Mouse (Mus musculus) left cerebral cortex, postnatal 10 days (tissue): ENCODE measurements around the gene Fut8. TPM values are rescaled to one million over a fixed set of nuclear protein-coding genes. Genes with fewer than 3 reads are reported as not detected.
"Not testable (repeated sequence)": the region's sequence is repeated elsewhere in the genome, so short reads cannot be mapped to it uniquely, and the experiment has no call there.

Experiments
- DNase-seq, 2 experiments: peaks; one replicate each; pipeline ENCODE4 v3.0.0; 2021 to 2022; ENCODE audit warnings: low spot score in 2 of 2, mixed read lengths in 1 of 2; ENCODE audit errors: extremely low spot score in 1 of 2
- intact Hi-C: fragments of 180-260 bp; cut with DNase I; formaldehyde crosslinking; loops from one replicate; pipeline ENCODE4 v1.15.1; 2025
- total RNA-seq, 2 experiments: library from RNA; stranded (reverse); gene quantifications; 2 replicates each; pipeline ENCODE4 v1.2.3; 2021

The Fut8 gene
- total RNA-seq, 2 experiments from 2014 or later, result 82.3 to 91.0 TPM

DNA sequence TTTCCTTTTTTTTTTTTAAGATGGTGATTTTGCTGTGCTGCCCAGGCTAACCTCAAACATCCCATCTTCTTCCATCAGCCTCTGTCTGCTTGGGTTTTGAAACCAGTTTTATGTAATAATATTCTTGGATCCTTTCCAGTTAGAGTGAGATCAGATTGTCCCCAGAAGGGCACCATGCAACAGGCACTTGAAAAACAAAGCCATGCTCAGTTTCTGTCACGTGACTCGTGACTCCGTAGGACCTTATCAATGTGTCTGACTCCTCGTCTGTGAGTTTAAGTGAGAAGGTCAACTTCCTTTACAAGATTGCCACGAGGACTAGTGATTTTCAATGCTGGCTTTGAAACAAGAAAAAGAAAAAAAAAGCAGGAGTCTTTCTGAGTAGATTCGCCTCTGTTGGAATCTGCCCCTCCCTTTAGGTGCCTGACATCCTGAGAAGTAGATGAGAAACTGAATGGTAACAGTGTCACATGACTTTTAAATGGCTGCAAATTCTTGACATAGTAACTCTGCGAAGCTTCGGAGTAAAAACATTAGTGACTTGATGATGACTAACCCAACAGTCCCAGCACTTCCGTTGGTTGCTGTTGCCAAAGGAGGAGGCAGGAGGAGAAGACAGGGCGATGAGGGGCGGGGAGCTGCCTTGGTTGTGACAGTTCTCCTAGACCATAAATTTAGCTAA, 21.3 kb upstream of the Fut8 start:
- DNase-seq, result no peak
- intact Hi-C loops, result no loop called here

DNA sequence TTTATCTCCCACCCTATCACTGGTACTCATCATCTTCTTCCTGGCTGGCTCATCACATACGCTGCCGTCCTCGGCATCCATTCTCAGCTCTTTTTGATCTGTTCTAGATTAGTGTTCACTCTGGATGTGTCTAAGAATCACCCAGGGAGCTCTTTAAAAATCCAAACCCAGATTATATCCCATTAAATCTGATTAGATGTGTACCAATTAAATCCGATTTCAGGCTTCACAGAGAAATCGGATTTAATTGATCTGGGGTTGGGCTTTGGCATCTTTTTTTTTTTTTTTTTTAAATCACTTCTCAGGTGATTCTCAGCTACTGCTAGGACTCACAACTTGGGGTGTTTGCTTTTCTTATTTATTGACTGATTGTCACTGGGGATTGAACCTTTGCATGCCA, 17.3 kb upstream of the Fut8 start:
- DNase-seq, result no peak
- intact Hi-C loops, result no loop called here

DNA sequence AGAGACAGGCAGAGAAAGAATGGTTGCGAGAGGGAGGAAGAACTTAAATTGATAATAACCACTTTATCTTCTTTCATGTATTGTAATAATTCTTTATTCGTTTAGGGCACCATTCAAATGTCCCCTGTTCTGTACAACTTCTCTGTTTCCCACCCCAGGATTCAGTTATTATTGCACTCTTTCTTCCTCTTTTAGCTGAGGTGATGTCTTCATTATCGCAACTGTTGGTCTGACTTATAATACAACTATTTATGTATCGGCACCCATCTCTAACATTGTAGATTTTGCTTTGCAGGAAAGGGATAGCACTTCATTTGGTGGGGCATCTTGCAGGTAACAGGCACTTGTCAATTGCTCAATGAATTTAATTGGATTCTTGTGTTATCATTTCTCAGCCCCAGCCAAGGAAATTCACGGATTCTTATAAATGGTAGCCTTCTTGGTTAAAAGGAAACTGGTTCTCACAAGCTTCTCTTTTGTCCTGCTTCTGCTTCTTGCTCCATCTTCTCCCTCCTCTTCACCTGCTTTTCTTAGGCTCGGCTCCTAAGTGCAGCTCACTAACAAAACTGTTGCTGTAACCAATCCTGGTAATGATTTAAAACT, 15.6 kb upstream of the Fut8 start:
- no peak for DNase-seq
- intact Hi-C loops, result no loop called here

DNA sequence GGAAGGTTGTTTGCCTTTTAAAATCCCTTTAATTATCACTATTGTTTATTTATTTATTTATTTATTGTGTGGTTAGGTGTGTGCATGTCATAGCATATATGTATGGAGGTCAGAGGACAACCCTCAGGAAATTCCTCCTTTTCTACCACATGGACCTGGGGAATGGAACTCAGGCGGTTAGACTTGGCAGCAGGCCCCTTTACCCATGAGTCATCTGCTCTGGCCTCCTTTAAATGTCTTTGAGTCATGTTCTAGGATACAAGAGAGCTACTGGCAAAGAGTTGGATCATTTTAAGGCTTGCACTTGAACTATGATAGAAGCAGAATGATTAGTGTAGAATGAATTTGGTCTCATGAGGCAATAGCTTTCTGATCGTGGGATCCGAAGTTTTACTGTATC, 14.3 kb upstream of the Fut8 start:
- intact Hi-C loops, result no loop called here
- no peak for DNase-seq

DNA sequence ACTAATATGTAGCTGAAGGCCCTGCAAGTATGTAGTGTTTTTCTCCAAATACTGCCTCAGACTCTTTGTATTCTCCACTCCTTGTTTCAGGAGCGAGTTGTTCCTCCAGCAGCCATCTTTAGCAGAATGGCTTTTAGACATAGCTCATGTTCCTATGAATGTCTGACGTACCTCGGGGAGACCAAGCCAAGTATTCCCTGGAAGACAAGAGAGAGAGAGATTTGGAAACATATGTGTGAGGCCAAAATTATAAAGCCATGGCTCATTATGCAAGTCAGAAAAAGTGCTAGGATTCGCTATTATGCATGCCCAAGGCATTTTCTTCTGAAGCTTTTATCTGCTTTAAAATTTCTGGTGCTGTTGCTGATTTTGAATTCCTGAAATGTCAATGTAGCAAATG, 13.8 kb upstream of the Fut8 start:
- intact Hi-C loops, result no loop called here
- peak in 1 of 2 experiments; percentile 6 for DNase-seq

DNA sequence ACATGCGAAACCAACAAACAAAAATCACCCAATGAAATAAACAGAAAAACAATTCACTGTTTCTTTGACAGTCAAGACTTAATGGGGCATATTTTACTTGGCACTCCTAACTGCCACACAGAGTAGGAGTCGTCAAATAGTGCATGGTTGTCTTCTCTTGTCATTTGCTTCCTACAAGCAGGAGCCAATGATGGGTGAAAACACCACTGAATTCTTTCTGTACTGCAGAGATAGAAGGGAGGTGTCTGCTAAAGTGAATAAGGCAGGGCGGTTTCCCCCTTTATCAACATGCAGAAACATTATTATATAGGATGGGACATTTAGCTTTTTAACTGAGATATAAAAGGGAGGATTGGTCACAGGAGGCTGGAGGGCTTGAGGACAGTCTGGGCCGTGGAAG, 13.0 kb upstream of the Fut8 start:
- DNase-seq, result no peak

DNA sequence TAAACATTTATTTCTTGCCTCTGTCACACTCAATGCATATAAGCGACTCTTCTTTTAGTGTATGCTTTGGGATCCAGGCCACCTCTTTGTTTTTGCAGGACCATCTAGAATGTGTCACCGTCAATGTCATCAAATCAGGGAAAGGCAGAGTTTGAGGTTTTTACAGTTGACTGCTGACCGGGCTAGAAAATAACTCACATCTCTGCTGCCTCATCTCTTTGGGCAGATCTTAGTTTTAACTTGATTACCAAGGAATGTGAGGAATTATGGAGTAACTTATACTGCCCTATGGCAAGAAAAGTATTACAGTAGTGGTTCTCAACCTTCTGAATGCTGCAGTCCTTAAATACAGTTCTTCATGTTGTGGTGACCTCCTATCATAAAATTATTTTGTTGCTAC, 12.2 kb upstream of the Fut8 start:
- intact Hi-C loops, result no loop called here
- no peak for DNase-seq

More for the DNA sequence above, 13.0 kb upstream of the Fut8 start:
- intact Hi-C loops, result no loop called here

DNA sequence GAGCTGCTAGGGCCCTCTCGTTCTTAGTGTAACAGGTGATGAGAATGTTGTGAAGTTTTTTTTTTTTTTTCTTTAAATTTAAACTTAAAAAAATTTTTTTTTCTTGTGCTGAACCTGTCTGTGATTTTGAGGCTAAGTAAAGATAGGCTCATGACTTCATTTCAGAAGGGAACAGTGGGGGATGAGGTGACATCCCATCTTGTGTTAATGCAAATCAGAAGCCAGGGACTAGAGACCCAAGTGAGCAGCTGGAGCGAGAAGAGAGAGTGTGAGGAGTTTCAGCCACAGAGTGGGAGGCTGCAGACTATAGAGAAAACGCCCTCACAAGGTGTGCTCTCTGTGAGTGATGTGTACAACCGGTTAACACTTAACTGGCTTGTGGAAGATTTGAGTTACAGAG, 2.0 kb upstream of the Fut8 start:
- DNase-seq, result no peak

DNA sequence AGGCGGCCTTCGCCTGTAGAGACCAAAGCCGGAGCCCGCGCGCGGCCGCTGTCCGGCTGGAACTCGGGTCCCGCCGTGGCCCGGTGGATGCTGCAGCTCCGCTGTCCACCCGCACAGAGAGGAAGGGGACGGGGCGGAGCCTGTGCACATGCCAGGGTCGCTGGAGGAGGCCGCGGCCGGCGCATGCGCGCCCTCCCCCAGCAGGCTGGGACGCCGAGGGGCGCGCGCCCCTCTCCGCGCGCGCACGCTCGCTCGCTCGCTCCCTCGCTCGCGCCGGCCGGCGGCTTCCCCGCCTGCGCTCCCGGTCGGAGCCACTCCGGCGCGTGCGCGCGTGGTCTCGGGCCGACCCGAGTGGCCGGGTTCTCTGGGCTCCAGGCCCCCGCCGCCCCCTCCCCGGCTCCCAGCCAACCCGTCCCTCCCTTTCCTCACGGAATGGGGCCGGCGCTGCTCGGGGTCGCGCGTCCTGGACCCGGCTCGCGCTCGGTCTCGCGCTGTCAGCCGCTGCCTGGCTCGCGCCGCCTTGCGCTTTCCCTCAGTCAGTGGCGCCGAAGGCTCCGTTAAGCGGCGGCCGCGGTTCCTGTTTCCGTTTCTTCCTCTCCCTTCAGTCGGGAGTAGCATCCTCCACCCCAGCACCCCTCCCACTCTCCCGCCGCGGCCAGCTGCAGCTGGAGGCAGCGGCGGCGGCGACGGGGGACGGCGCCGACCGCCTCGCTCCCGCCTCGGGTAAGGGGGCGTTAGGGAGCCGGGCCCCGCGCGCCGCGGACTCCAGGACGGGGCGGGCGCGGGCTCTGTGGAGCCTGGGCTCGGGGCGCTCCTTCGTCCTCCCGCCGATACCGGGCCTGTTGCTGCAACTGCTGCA, 835 bp downstream of the Fut8 start:
- intact Hi-C loops, result loop anchor here (1.0 to 5.0 kb wide), 3 partner anchors 216 to 330 kb away; no protein-coding TSS in a partner anchor
- DNase-seq, result peak; percentile 87 to 97

More for the DNA sequence above, 2.0 kb upstream of the Fut8 start:
- intact Hi-C loops, result loop anchor here (5.0 kb wide), 2 partner anchors 214 to 234 kb away; no protein-coding TSS in a partner anchor

DNA sequence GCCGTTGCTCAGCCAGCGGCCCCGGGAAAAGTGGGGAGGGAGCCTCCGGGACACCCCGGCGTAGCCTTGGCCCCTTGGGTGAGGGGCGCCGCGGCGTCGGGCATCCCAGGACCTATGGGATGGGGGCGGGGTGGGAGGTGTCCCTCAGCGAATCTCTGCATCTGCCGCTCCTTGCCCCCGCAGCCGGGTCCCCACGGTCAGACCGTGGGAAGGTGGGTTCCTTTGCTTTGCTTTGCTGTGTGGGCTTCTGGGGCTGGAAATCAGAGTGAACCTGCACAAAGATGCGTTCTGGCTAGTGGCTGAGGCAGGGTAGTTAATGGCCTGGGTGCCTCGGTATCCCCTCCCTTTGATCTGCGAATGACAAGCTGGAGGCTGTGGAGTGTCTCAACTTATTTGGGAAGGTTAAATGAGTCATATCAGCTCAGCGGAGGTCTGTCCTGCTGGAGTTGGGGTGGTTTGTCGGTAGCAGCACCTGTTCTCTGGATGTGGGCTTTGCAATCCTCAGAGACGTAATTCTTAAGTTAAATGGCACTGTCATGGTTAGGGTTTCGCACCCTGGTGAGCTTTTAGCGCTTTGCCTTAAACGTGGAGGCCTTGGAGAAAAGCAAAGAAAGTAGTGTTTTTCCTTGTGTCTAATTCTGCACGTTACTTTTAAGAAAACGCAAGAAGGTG, 1.6 kb downstream of the Fut8 start:
- peak in 1 of 2 experiments; percentile 6 for DNase-seq

DNA sequence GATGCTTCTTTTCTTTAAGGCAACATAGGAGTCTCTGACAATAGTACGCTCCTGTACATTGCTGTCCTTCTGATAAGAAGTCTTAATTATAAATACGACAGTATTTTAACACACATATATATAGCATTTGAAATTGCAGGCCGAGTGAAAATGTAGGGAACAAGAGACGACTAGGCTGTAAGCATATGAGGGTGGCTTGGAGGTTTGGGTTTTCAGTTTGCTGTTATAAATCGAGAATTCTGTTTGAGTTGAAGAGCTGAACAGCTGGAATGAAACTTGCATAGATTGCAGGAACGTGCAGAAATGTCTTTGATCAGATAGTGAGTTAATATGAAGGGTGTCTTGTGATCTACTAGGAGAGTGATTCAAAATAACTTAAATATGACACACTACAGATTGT, 2.4 kb downstream of the Fut8 start:
- DNase-seq, result no peak
- intact Hi-C loops, result loop anchor here (2.0 to 5.0 kb wide), 3 partner anchors 426 to 847 kb away; no protein-coding TSS in a partner anchor

More for the DNA sequence above, 1.6 kb downstream of the Fut8 start:
- intact Hi-C loops, result loop anchor here (1.0 to 5.0 kb wide), 6 partner anchors 217 to 848 kb away; no protein-coding TSS in a partner anchor

DNA sequence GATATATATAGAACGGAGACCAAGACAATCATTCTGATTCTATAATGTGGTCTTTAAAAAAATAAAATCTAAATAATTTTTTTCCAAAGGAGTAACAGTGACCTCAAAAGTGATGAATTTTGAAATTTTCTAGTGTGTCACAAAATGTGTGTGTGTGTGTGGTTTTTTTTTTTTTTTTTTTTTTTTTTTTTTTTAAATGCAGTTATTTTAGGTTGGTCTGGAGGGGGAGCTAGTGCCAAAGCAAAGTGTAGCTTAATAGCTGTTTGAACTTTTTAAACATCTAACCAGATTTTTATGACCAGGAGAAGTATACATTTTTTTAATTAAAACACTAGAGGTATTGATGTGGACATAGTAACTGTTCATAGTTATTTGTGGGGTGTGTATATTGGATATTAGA, 2.9 kb downstream of the Fut8 start:
- intact Hi-C loops, result loop anchor here (2.0 to 5.0 kb wide), 3 partner anchors 426 to 846 kb away; no protein-coding TSS in a partner anchor
- DNase-seq, result peak in 1 of 2 experiments; percentile 20

DNA sequence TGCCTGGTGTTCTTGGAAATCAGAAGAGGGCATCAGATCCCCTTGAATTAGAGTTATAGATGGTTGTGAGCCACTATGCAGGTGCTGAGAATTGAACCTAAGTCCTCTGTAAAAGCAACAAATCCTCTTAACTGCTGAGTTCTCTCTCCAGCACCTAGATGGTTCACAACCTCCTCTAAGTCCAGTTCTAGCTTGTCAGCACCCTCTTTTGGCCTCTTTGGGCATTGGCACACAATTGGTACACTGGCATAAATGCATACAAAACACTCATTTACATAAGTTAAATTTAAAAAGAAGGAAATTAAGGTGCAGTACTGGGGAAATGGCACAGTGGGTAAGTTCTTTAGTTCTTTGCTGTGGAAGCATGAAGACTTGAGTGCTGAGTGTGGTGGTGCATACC, 24.7 kb downstream of the Fut8 start:
- intact Hi-C loops, result no loop called here
- DNase-seq, result no peak

DNA sequence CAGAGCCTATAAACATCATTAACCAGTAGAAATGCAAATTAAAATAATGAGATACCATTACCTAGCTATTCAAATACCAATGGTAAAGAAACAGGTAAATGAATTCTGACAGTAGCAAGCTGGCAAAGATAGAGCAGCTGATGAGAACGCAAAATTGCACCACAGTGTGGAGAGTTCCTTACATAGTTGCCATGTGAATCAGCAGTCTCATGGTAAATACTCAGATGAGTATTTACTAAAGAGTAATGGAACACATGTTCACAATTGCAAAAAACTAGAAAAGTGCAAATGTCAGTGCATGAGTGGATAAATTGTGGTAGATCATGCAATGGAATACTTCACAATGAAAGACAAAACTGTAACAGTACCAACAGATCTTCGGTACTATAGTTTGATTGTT, 25.9 kb downstream of the Fut8 start:
- DNase-seq, result no peak
- intact Hi-C loops, result no loop called here

DNA sequence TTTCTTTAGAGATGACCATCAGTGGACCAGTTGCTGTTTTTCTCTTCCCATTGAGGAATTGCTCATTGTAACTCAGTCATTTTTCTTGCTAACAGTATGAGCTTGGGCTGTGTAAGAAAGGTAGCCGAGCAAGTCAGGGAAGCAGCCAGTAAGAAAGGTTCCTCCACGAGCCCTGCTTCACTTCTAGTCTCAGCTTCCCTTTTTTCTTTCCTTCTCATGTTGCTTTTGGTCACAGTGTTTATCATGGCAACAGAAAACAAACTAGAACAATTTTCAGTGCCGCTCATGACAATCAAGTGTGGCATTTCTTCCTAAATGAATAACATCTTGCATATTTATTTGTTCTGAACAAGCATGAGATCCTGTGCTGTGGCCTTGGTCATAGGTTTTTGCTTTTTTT, 32.8 kb downstream of the Fut8 start:
- intact Hi-C loops, result no loop called here

DNA sequence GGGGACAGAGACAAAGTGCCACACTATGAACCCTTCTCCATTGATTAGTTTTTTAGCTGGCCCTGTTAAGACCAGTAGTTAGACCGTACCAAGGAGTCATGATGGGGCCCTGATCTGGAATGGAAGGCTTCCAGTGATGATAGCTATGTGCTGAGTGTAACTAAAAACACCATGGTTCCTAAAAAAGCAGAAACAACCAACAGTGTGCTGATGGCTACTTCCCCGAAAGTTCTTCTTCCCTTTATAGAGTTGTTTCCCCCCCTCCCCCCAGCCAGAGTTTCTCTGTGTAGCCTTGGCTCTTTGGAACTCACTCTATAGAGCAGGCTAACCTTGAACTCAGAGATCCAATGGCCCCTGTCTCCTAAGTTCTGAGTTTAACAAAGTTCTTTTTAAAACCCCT, 50.6 kb downstream of the Fut8 start:
- intact Hi-C loops, result no loop called here
- no peak for DNase-seq

More for the DNA sequence above, 32.8 kb downstream of the Fut8 start:
- DNase-seq, result no peak

DNA sequence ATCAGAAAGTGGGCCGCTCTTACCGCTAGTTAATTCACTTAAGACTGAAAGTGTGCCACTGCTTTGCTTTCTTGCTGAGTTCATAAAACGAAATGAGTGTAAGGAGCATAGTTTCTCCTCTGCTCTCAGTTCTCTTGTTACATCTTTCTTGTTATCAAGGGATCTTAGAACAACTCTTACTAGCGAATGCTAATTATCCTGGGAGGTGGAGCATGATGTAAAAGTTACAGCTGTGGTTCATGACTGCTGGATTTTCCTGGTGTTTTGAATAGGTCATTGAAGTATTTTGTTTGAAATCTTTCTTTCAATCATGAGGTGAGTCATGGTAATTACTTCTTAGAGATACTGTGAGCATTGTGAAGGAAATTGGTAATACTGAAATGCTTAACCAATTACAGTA, 53.1 kb downstream of the Fut8 start:
- DNase-seq, result no peak
- intact Hi-C loops, result no loop called here

DNA sequence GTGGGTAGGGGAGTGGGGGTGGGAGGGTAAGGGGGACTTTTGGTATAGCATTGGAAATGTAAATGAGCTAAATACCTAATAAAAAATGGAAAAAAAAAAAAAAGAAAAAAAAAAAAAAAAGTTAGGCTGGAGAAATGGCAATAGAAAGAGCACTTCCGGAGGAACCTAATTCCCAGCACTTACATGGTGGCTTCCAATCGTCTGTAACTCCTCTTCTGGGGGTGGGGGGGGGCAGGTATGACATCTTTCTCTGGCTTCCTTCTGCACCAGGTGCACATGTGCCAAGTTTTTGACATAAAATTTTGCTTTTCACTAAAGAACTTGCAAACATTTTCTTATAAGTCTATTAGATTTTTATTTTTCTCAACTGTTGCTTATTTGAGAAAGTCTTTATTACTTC, 53.9 kb downstream of the Fut8 start:
- intact Hi-C loops, DNase-seq: not testable (repeated sequence)
